Mouse (Mus musculus) G1E (cell line): Measurements from ENCODE around the gene Epha3. TPM values are rescaled to one million over a fixed set of nuclear protein-coding genes. Genes with fewer than 3 reads are reported as not detected.

Experiments
- ATAC-seq: 2 replicates; pipeline ENCODE4 v1.8.0; 2016; ENCODE audit warnings: mild to moderate bottlenecking; ENCODE audit not compliant: insufficient number of reproducible peaks, poor library complexity, low FRiP score, severe bottlenecking; ENCODE audit errors: extremely low read depth
- DNase-seq: peaks from one replicate; pipeline ENCODE4 v3.0.0; 2012; ENCODE audit warnings: low spot score
- H3K27me3 ChIP-seq: 2 replicates; pipeline ENCODE4 v1.6.1; 2012; ENCODE audit warnings: mild to moderate bottlenecking, low read length, inconsistent platforms; ENCODE audit not compliant: insufficient read depth
- H3K36me3 ChIP-seq: replicated peaks from 2 replicates; pipeline ENCODE3; 2012; ENCODE audit warnings: mild to moderate bottlenecking, inconsistent platforms
- H3K4me1 ChIP-seq: 2 replicates; pipeline ENCODE4 v1.6.1; 2012; ENCODE audit warnings: low read depth, low read length, inconsistent platforms, mixed read lengths; ENCODE audit not compliant: insufficient read depth
- H3K4me3 ChIP-seq: 2 replicates; pipeline ENCODE4 v1.5.1; 2012; ENCODE audit warnings: low read depth, mild to moderate bottlenecking, inconsistent platforms, low read length, moderate library complexity, mixed read lengths
- H3K9me3 ChIP-seq: replicated peaks from 2 replicates; pipeline ENCODE4 v1.6.1; 2012; ENCODE audit warnings: inconsistent platforms
- CTCF ChIP-seq: IDR thresholded peaks from 2 replicates; pipeline ENCODE4 v1.5.1; 2012; ENCODE audit warnings: low read depth, low read length, inconsistent platforms, mixed read lengths
- GATA1 ChIP-seq: IDR thresholded peaks from 2 replicates; pipeline ENCODE4 v1.6.1; 2012; ENCODE audit warnings: borderline replicate concordance, low read length, inconsistent platforms, mixed read lengths
- GATA2 ChIP-seq: IDR thresholded peaks from 2 replicates; pipeline ENCODE4 v1.6.1; 2012; ENCODE audit warnings: low read depth, low read length, inconsistent platforms, borderline replicate concordance
- POLR2AphosphoS5 ChIP-seq: IDR thresholded peaks from 2 replicates; pipeline ENCODE4 v1.6.1; 2012; ENCODE audit warnings: low read depth, low read length, inconsistent platforms; ENCODE audit not compliant: insufficient replicate concordance
- TAL1 ChIP-seq: conservative IDR thresholded peaks from 2 replicates; pipeline ENCODE4 v1.6.1; 2012; ENCODE audit warnings: low read depth, low read length, inconsistent platforms, mixed read lengths
- polyA plus RNA-seq: library from polyadenylated mRNA; stranded (reverse); fragments of >175 nt; gene quantifications from 2 replicates; pipeline ENCODE4 v1.2.3, GENCODE M21; 2012
- total RNA-seq, 2 experiments: library from RNA; stranded (forward) in 1 of 2; stranded (reverse) in 1 of 2; fragments of 200-1000 nt in 1 of 2; fragments of >200 nt in 1 of 2; fragmentation: Nextera tagmentation in 1 of 2; gene quantifications; 2 replicates each; pipeline ENCODE4 v1.2.3; 2014 to 2017

Gene Epha3
- total and polyA plus RNA-seq, 3 experiments: 0.05 TPM; not detected in 2

DNA sequence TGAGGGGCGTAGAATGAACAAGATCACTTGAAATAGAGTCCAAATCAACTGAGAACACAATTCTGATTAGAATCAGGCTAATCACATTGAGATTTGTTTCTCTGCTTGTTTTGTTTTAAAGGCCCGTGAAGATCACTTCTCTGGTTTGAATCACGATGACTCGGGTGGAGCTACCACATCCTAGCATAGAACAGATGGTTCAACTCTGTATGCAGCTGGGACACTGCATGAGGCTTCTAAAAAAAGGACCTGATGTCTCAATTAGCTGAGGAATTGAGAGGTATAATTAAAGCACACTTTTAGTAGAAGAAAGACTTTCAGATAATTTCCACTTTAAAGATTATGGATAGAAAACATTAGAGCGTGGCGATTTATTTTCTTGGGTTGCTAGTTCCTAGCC lies 242.1 kb downstream of the Epha3 start:
- Histone ChIP-seq H3K9me3 (peaks cover under 1% of the 10 kb centered on the region; the same call in 1 of the 2 replicates), H3K4me1 (no peaks in the 10 kb centered on the region), H3K4me3 (no peak overlapping the region), H3K27me3 (no peaks in the 10 kb centered on the region), H3K36me3 (no peaks in the 10 kb centered on the region)
- no peak for TF ChIP-seq GATA1
- no peak for TF ChIP-seq CTCF
- no peak for TF ChIP-seq GATA2
- TF ChIP-seq TAL1: no peak
- TF ChIP-seq POLR2AphosphoS5: no peak
- DNase-seq (no peak), ATAC-seq (no peak)

GRCm38 (mm10) chr16:63615396-63615795 lies 248.6 kb downstream of the Epha3 start:
- H3K27me3 ChIP-seq: no peaks in the 10 kb centered on the region
- peaks cover 3% of the 10 kb centered on the region; the same call in 1 of the 2 replicates for H3K9me3 ChIP-seq
- TF ChIP-seq GATA2 (no peak), POLR2AphosphoS5 (no peak), TAL1 (no peak), GATA1 (no peak), CTCF (no peak)
- H3K36me3 ChIP-seq: no peaks in the 10 kb centered on the region
- no peak for DNase-seq
- no peak for ATAC-seq
- no peak overlapping the region for H3K4me3 ChIP-seq
- no peaks in the 10 kb centered on the region for H3K4me1 ChIP-seq

GRCm38 (mm10) chr16:63613006-63613405 lies 251.0 kb downstream of the Epha3 start:
- ATAC-seq: no peak
- H3K9me3 ChIP-seq: peaks cover 3% of the 10 kb centered on the region; the same call in 1 of the 2 replicates
- H3K27me3 ChIP-seq: no peaks in the 10 kb centered on the region
- H3K36me3 ChIP-seq: no peaks in the 10 kb centered on the region
- H3K4me1 ChIP-seq: no peaks in the 10 kb centered on the region
- no peak for DNase-seq
- no peak for TF ChIP-seq POLR2AphosphoS5
- no peak for TF ChIP-seq CTCF
- TF ChIP-seq TAL1: no peak
- no peak for TF ChIP-seq GATA1
- TF ChIP-seq GATA2: no peak
- no peak overlapping the region for H3K4me3 ChIP-seq

GRCm38 (mm10) chr16:63600229-63600628 lies 263.7 kb downstream of the Epha3 start:
- Histone ChIP-seq H3K4me1 (no peaks in the 10 kb centered on the region), H3K36me3 (no peaks in the 10 kb centered on the region), H3K9me3 (no peaks in the 10 kb centered on the region), H3K4me3 (no peak overlapping the region), H3K27me3 (no peaks in the 10 kb centered on the region)
- TF ChIP-seq GATA1: no peak
- TF ChIP-seq POLR2AphosphoS5: no peak
- no peak for TF ChIP-seq CTCF
- no peak for TF ChIP-seq TAL1
- no peak for TF ChIP-seq GATA2
- no peak for ATAC-seq
- no peak for DNase-seq

DNA sequence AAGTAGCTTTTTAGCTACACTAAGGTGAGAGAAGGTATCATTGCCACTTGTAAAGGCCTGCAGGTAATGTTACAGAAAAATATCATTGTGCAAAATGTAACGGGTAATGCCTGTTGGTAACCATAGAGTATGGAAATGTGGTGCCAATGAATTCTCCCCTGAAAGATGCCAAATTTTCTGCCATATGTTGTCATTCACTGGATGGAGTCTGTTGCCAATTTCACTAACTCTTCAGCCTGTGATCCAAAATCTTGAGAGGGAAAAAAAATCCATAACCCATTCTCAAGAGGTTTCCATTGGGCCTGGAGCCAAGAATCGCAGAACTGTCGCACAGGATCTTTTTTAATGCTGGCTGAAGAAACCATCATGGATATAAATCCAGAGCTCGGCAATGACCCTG lies 269.3 kb downstream of the Epha3 start:
- Histone ChIP-seq H3K9me3 (0 out of 2 replicates have a peak, but pooled peaks cover 4% of the 10 kb centered on the region), H3K27me3 (no peaks in the 10 kb centered on the region), H3K36me3 (no peaks in the 10 kb centered on the region), H3K4me1 (no peaks in the 10 kb centered on the region), H3K4me3 (no peak overlapping the region)
- TF ChIP-seq GATA2 (no peak), CTCF (no peak), TAL1 (no peak), GATA1 (no peak), POLR2AphosphoS5 (no peak)
- ATAC-seq (no peak), DNase-seq (no peak)

DNA sequence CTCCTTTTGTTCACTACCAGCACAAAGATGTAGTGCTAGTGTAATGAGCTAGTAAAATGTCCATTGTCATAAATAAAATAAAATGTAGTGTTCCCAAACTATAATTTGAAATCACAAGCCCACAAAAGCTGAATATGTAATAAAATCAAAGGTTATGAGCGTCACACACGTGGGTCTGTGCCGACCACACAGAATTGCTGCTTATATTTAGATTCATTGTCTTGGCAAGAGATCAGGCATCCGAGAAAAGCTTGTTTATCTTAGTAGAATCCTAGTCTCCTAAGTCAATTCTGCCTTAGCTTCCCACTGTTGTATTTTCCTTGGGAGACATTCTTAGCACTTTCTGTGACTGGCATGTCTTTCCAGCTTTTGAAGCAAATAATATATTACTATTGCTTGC lies 294.2 kb downstream of the Epha3 start:
- Histone ChIP-seq H3K36me3 (no peaks in the 10 kb centered on the region), H3K4me1 (no peaks in the 10 kb centered on the region), H3K9me3 (peaks cover 3% of the 10 kb centered on the region), H3K27me3 (no peaks in the 10 kb centered on the region), H3K4me3 (no peak overlapping the region)
- no peak for TF ChIP-seq GATA1
- TF ChIP-seq POLR2AphosphoS5: no peak
- TF ChIP-seq CTCF: no peak
- TF ChIP-seq TAL1: no peak
- TF ChIP-seq GATA2: no peak
- DNase-seq (no peak), ATAC-seq (no peak)

GRCm38 (mm10) chr16:63566106-63566836 lies 297.7 kb downstream of the Epha3 start:
- no peaks in the 10 kb centered on the region for H3K27me3 ChIP-seq
- H3K36me3 ChIP-seq: no peaks in the 10 kb centered on the region
- H3K4me1 ChIP-seq: no peaks in the 10 kb centered on the region
- no peak for DNase-seq
- H3K4me3 ChIP-seq: no peak overlapping the region
- H3K9me3 ChIP-seq: peaks cover 3% of the 10 kb centered on the region
- ATAC-seq: no peak
- TF ChIP-seq TAL1: no peak
- no peak for TF ChIP-seq GATA1
- TF ChIP-seq GATA2: no peak
- TF ChIP-seq CTCF: no peak
- TF ChIP-seq POLR2AphosphoS5: no peak
